Mouse (Mus musculus) stomach, postnatal 0 days (tissue): ENCODE measurements around the gene Gm9837. TPM values are rescaled to one million over a fixed set of nuclear protein-coding genes. Genes with fewer than 3 reads are reported as not detected.

Source experiments
- ATAC-seq: fragments of 200-750 bp; cut with Nextera tagmentation; 2 replicates; pipeline ENCODE4 v1.8.0; 2017; ENCODE audit not compliant: low FRiP score, low TSS enrichment
- DNase-seq: peaks from one replicate; pipeline ENCODE4 v3.0.0-alpha.2; 2016; ENCODE audit warnings: low spot score
- H3K27ac ChIP-seq: fragments of 300-500 bp; sonication (generic); replicated peaks from 2 replicates; pipeline ENCODE4 v1.5.1; 2014; ENCODE audit warnings: mild to moderate bottlenecking, control low read depth
- H3K27me3 ChIP-seq: fragments of 300-500 bp; sonication (generic); 2 replicates; pipeline ENCODE4 v1.6.1; 2014; ENCODE audit warnings: low read length; ENCODE audit not compliant: control insufficient read depth, insufficient read depth
- H3K36me3 ChIP-seq: fragments of 300-500 bp; sonication (generic); 2 replicates; pipeline ENCODE4 v1.6.1; 2014; ENCODE audit warnings: low read length, mixed read lengths; ENCODE audit not compliant: control insufficient read depth, insufficient read depth
- H3K4me1 ChIP-seq: fragments of 300-500 bp; sonication (generic); replicated peaks from 2 replicates; pipeline ENCODE4 v1.6.1; 2014; ENCODE audit warnings: antibody characterized with exemption; ENCODE audit not compliant: control insufficient read depth, insufficient read depth
- H3K4me2 ChIP-seq: fragments of 300-500 bp; sonication (generic); replicated peaks from 2 replicates; pipeline ENCODE4 v1.6.1; 2014; ENCODE audit warnings: low read depth, mild to moderate bottlenecking, control low read depth, moderate library complexity
- H3K4me3 ChIP-seq: fragments of 300-500 bp; sonication (generic); 2 replicates; pipeline ENCODE4 v1.5.1; 2014; ENCODE audit warnings: low read depth, low read length, control low read depth
- H3K9ac ChIP-seq: fragments of 300-500 bp; sonication (generic); 2 replicates; pipeline ENCODE4 v1.6.1; 2014; ENCODE audit warnings: mild to moderate bottlenecking, low read length, control low read depth, mixed read lengths
- H3K9me3 ChIP-seq: fragments of 300-500 bp; sonication (generic); 2 replicates; pipeline ENCODE4 v1.6.1; 2016; ENCODE audit warnings: low read length; ENCODE audit not compliant: control insufficient read depth
- CTCF ChIP-seq: IDR thresholded peaks from 2 replicates; pipeline ENCODE4 v1.5.1; 2016; ENCODE audit warnings: antibody characterized with exemption, low read depth, mild to moderate bottlenecking, moderate library complexity
- EP300 ChIP-seq: optimal IDR thresholded peaks from 2 replicates; pipeline ENCODE3; 2016; ENCODE audit warnings: antibody characterized with exemption
- WGBS: fragments of 180-500 bp; shearing (Covaris S2); extraction: QIAGEN DNeasy Blood & Tissue Kit; methylation state at CpG from one replicate; pipeline ENCODE4 v1.1.7; 2014; 5-methylcytosine and 5-hydroxymethylcytosine counted together
- polyA plus RNA-seq: library from polyadenylated mRNA; unstranded; fragments of >200 nt; fragmentation: Nextera tagmentation; extraction: Ambion mirVana; gene quantifications from 2 replicates; pipeline ENCODE4 v1.2.1, GENCODE M21; 2015

Gm9837 gene
- polyA plus RNA-seq, 1 experiment from 2014 or later: not detected

DNA sequence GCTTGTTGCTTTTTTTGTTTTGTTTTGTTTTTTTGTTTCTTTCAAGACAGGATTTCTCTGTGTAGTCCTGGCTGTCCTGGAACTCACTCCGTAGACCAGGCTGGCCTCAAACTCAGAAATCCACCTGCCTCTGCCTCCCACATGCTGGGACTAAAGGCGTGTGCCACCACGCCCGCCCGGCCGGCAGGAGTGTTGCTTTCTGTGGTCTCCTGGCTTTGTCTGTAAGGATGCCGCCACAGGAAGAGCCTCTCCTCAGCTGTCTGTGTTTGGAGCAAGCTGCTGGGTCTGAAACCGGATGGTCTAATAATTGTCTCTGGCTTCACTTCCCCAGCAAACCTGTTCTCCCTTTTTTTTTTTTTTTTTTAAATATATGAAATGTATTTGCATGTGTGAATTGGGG is 34.8 kb downstream of the Gm9837 start:
- DNase-seq: no peak
- Histone ChIP-seq H3K9me3 (no peaks in the 10 kb centered on the region), H3K36me3 (no peaks in the 10 kb centered on the region), H3K27ac (no peak overlapping the region), H3K4me2 (no peak overlapping the region), H3K9ac (no peak overlapping the region), H3K4me1 (no peaks in the 10 kb centered on the region), H3K27me3 (no peaks in the 10 kb centered on the region), H3K4me3 (no peak overlapping the region)
- TF ChIP-seq EP300 (no peak), CTCF (no peak)
- no peak for ATAC-seq
- 79% methylated on average over 8 of the region's 8 CpGs for WGBS

DNA sequence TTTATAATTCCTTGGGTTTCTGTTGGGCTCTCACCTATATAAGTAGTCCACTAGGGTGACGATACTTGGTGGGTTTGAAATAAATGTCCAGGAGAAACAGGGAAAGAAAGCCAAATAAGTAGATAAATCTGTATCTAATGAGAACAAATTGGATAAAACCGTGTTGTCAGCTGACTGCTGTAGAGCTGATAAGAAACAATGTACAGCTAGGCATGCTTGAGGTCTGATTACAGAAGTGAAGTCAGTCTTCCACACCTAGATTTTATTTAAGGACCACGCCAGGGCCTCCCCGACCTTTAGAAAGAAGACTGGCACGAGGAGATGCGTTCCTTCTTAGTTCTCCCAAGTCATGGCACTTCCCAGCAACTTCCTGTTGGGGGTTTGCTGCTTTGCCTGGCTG is 37.2 kb downstream of the Gm9837 start:
- no peak overlapping the region for H3K4me3 ChIP-seq
- WGBS: 44% methylated on average over 6 of the region's 6 CpGs
- H3K4me2 ChIP-seq: no peak overlapping the region
- H3K9me3 ChIP-seq: no peaks in the 10 kb centered on the region
- no peaks in the 10 kb centered on the region for H3K27me3 ChIP-seq
- no peaks in the 10 kb centered on the region; the same call in 1 of the 2 replicates for H3K4me1 ChIP-seq
- TF ChIP-seq CTCF: no peak
- TF ChIP-seq EP300: no peak
- DNase-seq: no peak
- no peak for ATAC-seq
- H3K27ac ChIP-seq: no peak overlapping the region
- no peak overlapping the region for H3K9ac ChIP-seq
- no peaks in the 10 kb centered on the region for H3K36me3 ChIP-seq

DNA sequence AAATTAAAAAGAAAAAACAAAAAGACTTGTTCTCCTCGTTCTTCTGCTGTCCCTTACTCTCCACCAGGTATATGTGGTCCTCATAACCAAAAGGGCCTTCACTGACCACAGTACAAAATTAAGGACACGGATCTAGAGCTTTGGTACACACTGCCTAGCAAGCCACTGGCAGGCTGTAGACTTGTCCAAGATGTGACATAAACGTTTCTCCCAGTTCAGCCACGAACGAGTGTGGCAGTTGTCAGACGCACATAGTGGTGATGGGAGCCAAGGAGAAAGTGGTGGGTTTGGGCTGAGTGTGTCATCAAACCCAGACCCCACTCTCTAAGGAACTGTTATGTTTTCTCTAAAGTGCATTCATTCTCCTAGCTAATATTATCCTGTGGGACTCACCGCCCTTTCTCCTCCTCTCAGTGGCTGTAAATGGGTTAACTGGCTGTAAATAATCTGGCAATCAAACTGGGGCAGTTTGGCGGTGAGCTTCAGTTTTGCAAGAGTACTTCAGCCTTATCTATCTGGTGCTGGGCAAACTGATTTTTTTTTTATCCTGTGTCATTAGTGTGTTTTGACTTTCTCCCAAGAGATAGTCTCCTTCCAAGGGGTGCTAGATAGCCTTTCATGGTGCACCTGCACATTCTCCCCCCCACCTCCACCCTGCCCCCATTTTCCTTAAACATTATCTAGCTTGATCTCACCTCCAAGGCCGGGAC is 38.8 kb downstream of the Gm9837 start:
- no peaks in the 10 kb centered on the region for H3K27me3 ChIP-seq
- no peaks in the 10 kb centered on the region for H3K36me3 ChIP-seq
- peak overlapping the region; percentile 80 for H3K4me3 ChIP-seq
- no peaks in the 10 kb centered on the region for H3K9me3 ChIP-seq
- peak overlapping the region; percentile 88 for H3K4me2 ChIP-seq
- no peak for TF ChIP-seq CTCF
- TF ChIP-seq EP300: no peak
- H3K4me1 ChIP-seq: no peaks in the 10 kb centered on the region; the same call in 1 of the 2 replicates
- peak overlapping the region; percentile 67; the same call in 1 of the 2 replicates for H3K27ac ChIP-seq
- 9% methylated on average over 9 of the region's 9 CpGs for WGBS
- no peak for DNase-seq
- ATAC-seq: peak; percentile 50; the same call in 1 of the 2 replicates
- peak overlapping the region; percentile 54 for H3K9ac ChIP-seq

DNA sequence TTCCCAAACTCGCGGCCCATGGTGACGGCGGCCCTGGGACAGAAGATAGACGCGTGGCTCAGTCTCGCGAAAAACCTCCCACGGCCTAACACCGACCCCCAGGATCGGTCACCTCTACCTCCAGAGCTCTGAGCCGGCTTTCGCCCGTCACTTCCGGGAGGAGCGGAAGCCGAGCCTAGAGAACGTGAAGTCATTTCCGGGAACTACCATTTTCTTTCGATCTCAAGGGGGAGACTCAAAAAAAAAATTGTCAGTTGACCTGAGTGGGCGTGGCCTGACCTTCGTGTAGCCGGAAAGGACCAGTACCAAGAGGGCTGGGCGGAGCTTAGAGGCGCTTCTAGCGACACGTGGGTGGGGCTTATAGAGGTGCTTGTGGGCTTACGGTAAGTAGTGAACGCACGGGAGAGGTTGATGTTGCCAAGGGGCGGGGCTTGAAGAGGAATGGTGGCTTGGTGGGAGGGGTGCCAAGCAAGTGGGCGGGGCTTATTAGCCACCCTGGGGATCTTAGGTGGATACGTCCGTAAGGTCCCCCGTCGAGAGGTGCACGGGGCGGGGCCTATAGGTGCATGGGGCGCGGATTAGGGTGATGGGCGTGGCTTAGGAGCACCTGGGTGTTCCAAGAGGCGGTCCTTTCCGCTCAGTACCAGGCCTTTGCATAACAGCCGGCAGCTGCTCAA is 39.5 kb downstream of the Gm9837 start, which contains the start of the genes Uqcrq and Gdf9:
Gene Uqcrq, minus strand, starts transcription at position 162 of the 677 bp plus-strand sequence.
Gene Gdf9, plus strand, starts transcription at position 354 of the 677 bp plus-strand sequence.
- Histone ChIP-seq H3K4me3 (peak within 1 kb of the TSS; percentile 80), H3K9me3 (no peaks in the 10 kb centered on the region), H3K4me2 (peak within 1 kb of the TSS; percentile 88), H3K27ac (peak within 1 kb of the TSS; percentile 90), H3K4me1 (no peaks in the 10 kb centered on the region; the same call in 1 of the 2 replicates), H3K9ac (peak within 1 kb of the TSS; percentile 87), H3K27me3 (no peaks in the 10 kb centered on the region), H3K36me3 (no peaks in the 10 kb centered on the region)
- ATAC-seq (peak; percentile 94), DNase-seq (peak; percentile 100)
- TF ChIP-seq CTCF: no peak
- TF ChIP-seq EP300: peak; percentile 69
- WGBS: under 1% methylated on average over 44 of the region's 44 CpGs

DNA sequence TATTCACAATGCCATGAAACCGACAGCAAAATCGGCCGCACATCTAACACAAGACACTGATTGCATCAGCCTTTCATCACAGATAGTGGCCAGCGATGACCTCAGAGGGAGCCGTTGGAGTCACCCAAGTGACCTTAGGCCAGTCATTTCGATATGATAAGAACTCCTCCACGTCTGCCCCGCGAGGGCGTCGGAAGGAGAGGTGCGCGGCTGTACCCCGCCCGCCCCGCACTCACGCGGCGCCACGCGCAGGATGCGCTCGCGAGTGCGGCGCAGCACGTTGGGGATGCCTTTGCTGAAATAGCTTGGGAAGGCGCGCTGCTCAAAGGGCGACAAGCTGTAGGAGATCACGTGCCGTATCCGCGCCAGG is 40.0 kb downstream of the Gm9837 start:
- no peaks in the 10 kb centered on the region; the same call in 1 of the 2 replicates for H3K4me1 ChIP-seq
- TF ChIP-seq EP300: no peak
- no peak for TF ChIP-seq CTCF
- H3K4me3 ChIP-seq: peak overlapping the region; percentile 80
- peak; percentile 42 for ATAC-seq
- peak overlapping the region; percentile 88 for H3K4me2 ChIP-seq
- DNase-seq: no peak
- H3K27ac ChIP-seq: peak overlapping the region; percentile 90
- H3K27me3 ChIP-seq: no peaks in the 10 kb centered on the region
- WGBS: under 1% methylated on average over 34 of the region's 34 CpGs
- H3K9me3 ChIP-seq: no peaks in the 10 kb centered on the region
- peak overlapping the region; percentile 87 for H3K9ac ChIP-seq
- H3K36me3 ChIP-seq: no peaks in the 10 kb centered on the region

DNA sequence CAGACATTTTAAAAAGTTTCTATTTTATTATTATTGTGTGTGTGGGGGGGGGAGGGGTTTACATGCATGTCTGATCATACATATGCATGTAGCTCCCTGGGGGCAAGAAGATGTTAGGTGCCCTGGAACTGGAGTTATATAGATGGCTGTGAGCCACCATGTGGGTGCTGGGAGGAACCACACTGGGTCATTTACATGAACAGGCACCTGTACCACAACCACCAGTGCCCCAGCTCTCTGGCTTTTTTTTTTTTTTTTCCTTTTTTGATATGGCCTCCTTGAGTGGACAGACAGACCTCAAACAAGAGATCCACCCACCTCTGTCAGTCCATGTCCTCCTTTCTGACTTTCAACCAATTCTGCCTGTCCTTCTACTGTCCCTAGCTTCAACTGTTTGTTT is 41.1 kb downstream of the Gm9837 start:
- H3K27me3 ChIP-seq: no peaks in the 10 kb centered on the region
- no peak overlapping the region for H3K4me3 ChIP-seq
- no peak overlapping the region for H3K27ac ChIP-seq
- DNase-seq: no peak
- H3K9ac ChIP-seq: no peak overlapping the region
- ATAC-seq: no peak
- peak overlapping the region; percentile 88; the same call in 1 of the 2 replicates for H3K4me2 ChIP-seq
- no peaks in the 10 kb centered on the region for H3K9me3 ChIP-seq
- TF ChIP-seq CTCF: no peak
- no peak for TF ChIP-seq EP300
- H3K36me3 ChIP-seq: no peaks in the 10 kb centered on the region
- no peaks in the 10 kb centered on the region; the same call in 1 of the 2 replicates for H3K4me1 ChIP-seq
